Mouse (Mus musculus) frontal cortex, postnatal 10 days (tissue): ENCODE results near the gene Mdk.

Source experiments
- DNase-seq, 2 experiments: peaks; one replicate each; pipeline ENCODE4 v3.0.0; 2022; ENCODE audit warnings: low spot score in 2 of 2, mixed read lengths in 1 of 2

The Mdk gene

GRCm38 (mm10) chr2:91958701-91959457, 26.8 kb upstream of the Mdk start:
- no peak for DNase-seq

DNA sequence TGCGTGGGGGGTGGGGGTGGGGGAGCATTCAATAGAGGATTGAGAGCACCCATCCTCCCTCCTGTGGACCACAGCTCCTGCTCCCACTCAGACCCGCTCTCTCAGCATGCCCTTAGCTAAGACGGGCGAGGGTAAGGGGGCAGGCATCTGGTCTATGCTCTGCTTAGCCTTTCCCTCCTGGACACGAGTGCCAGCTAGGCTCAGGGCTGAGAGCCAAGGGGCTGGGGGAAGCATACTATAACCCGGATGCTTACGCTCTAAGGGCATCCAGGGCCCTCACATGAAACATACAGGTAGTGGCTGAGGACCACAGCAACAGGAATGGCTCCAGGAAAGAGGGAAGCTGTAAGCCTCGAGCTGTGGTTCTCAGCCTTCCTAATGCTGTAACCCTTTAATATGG, 26.0 kb upstream of the Mdk start:
- no peak for DNase-seq

DNA sequence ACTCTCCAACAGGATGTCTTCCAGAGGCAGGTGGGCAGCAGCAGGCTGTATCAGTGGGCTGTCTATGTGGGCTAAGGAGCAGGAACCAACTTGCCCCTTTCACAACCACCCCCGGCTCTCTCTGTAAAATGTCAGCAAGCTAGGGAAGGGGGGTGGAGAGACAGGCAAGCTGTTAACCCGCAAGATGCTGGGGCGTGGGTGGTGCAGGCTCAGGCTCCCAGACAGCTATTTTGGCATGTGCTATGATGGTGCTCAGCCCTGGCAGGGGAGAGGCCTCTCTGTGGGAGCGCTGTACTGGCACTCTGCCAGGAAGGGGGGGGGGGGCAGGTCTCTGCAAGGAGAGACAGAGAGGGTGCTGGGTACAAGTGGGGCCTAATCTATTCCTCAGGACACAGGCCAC, 25.0 kb upstream of the Mdk start:
- DNase-seq: peak; percentile 74 to 88

- no peak for DNase-seq
Observed at GRCm38 (mm10) chr2:91955875-91956274, 23.8 kb upstream of the Mdk start.

- no peak for DNase-seq
Observed at GRCm38 (mm10) chr2:91955121-91955591, 23.1 kb upstream of the Mdk start.

DNA sequence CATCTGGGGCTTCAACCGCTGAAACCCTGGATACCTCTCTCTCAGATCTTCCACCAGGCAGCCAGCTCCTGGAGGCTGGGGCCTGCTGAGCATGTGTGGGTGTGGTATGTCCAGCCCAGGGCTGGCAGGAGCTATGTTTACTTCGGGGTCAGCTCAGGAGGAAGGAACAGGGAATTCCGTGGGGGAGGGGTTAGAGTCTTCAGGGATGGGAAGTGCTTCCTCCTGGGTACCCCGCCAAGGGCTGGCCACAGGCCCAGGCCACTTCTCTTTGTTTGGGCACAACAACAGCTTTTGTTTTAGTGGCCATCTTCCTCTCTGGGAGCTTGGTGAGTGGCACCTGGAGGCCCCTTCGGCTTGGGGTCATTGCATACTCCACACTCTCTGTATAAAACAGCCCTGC, 21.7 kb upstream of the Mdk start:
- DNase-seq: no peak

GRCm38 (mm10) chr2:91950275-91951085, 18.4 kb upstream of the Mdk start:
- no peak for DNase-seq

- DNase-seq: no peak
Observed at GRCm38 (mm10) chr2:91949411-91950274, 17.5 kb upstream of the Mdk start.

DNA sequence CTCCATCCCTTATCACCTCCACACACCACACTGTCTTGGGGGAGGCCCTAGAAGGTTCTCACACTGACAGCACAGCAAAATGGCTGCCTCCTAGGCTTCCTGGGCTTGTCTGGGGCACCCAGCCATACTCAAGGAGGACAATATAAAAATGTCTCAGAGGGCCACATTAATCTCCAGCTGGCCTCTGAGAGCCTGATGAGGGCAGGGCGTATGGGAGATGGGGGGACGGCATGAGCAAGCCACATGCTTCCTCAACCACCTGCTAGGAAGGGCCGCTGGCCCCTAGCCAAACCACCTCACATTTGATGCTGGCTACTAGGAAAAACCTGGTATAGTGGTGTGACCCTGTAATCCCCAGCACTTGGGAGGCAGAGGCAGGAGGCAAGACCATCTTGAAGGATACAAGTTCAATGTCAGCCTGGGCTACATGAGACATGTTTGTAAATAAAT, 16.7 kb upstream of the Mdk start:
- no peak for DNase-seq

- DNase-seq: no peak
Observed at GRCm38 (mm10) chr2:91948151-91948509, 16.0 kb upstream of the Mdk start.

DNA sequence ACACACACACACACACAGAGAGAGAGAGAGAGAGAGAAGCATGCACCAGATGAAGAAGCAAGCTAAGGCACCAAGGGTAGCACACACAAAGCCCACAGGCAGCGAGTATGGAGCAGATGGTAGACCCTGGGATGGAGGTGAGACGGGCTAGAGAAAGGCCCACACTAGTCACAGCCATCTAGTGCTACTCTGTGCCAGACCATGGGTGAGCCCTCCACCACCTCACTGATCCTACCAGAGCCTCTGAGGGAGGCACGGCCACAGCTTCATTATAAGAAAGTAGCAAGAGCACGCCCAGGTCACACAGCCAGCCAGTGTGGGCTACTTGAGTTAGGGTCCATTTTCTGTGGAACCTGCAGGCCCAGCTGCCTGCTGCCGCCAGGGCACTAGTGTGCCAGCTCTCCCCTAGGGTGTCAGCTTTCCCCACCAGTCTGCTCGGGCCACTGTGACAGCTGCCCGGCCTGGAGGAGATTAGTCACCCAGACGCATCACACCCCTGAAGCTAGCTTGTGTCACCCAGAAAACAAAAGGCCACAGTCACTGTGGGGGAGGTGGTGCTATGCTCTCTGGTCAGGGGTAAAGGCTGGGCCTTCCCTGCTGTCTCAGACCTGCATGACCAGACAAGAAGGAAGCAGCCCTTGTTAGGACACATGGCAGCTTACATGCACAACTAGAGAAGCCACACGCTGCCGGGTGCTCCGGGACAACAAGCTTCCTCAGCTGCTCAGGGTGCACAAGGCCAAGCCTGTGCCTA, 15.5 kb upstream of the Mdk start:
- no peak for DNase-seq

- no peak for DNase-seq
Observed at GRCm38 (mm10) chr2:91946836-91947235, 14.7 kb upstream of the Mdk start.

- DNase-seq: no peak
Observed at GRCm38 (mm10) chr2:91945483-91945882, 13.4 kb upstream of the Mdk start, which contains the start of gene Gm9821. Gm9821 (plus strand) TSS chr2:91945703.

GRCm38 (mm10) chr2:91944170-91944950, 12.3 kb upstream of the Mdk start:
- DNase-seq: peak in 1 of 2 experiments; percentile 78

DNA sequence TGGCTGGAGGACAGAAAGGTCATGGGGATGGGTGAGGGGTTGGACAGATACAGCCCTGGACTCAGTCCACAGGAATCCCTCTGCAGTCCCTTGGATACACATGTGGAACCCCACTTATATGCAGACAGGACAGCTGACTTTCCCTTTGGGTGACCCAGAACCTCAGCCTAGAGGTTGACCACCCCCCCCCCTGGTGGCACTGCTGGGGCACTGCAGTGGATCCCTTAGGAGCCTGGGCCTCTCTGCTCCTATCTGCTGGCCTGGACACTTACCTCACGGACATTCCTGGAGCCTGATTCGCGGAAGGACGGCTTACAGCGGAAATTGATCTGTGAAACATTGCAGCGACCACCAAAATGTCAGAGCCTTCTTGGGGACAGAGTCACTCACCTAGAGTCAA, 10.3 kb upstream of the Mdk start:
- DNase-seq: no peak

DNA sequence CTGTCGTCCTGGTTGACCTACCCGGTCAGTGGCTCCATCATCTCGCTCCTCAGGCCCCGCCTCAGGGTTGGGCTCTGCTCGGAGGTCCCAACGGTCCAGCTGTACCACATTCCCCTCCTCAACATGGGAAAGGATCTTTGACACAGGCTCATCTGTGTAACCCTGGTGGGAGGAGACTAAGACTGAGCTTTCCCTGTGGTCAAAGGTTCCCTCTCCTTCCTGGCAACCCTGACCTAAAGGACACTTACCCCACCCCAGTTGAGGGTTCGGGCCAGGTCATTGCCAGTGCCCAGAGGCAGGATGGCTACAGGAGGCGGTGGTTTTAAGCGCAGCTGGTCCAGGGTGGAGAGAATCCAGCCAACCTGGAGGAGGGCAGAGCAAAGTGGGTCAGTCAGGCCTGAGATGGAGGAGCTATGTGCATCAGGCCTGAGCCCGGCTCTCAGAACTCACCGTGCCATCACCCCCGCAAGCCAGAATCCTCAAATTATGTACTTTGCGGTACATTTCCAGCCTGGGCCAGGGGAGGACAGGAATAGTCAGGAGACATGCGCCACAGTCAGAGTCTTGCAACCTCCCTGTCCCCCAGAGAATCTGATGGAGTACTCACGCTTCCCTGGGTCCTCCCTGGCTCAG, 7.3 kb upstream of the Mdk start:
- no peak for DNase-seq

- no peak for DNase-seq
Observed at GRCm38 (mm10) chr2:91936154-91936553, 4.1 kb upstream of the Mdk start.

- DNase-seq: no peak
Observed at GRCm38 (mm10) chr2:91934826-91935525, 2.9 kb upstream of the Mdk start.

DNA sequence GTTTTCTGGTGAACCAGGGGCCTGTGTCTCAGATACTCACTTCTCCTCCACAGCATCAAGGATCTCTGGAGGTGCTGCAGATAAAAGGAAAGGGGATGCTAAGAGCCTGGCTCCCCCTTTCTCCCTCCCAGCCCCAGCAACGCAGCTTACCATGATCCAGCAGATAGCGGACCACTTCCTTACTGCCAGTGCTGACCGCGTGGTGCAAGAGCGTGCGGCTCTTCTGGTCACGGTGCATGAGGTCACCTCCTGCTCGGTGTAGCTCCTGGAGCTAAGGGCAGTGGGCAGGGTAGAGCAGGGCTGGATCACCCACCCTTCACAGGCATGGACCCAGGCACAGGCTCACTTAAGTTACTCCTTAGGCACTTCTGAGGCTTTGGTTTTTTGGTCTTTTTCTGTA, 1.9 kb upstream of the Mdk start:
- DNase-seq: no peak
